ENCODE assay signal across 20 mouse cellular contexts in the genomic region with DNA sequence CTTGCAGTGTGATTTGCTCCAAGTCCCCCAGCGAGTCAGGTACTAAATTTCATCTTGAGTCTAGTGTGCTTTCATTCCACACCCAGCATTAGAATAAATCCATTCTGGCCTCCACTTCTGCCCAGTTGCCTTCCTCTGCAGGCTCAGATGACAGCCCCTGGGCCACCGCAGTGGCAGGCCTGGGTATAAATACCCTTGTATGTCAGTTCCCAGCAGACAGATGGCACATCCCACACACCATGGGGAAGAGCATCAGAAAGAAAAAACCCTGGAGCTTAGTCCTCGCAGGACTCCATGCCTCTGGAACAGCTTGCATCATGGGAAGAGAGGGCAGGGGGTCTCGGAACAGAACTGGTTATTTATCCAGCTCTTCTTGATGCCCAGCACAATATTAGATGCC.
DNase-seq lines count a peak whose midpoint lies in the region; ATAC-seq and TF ChIP-seq lines count a peak whose summit lies in the region.
"Had no signal": no experiment of that assay in that cellular context is flagged by ENCODE, and none has a peak within 500 bp of the region (broad histone marks: within the 10 kb centered on the region; RNA-seq: fewer than 3 reads in every experiment).

No protein-coding gene starts in this region.

- DNase-seq in heart, adult 11 months, result peak; percentile 68
- DNase-seq in heart, postnatal 36 days, result no peak
- peak; percentile 31 to 51 for DNase-seq in frontal cortex, postnatal 10 days (ENCODE audit: low spot score in 2 of 2)
- peak; percentile 56 to 74 for DNase-seq in layer of hippocampus, postnatal 14 days (ENCODE audit: low spot score in 2 of 2)
- peak; percentile 72 to 74 for DNase-seq in right cerebral cortex, adult 2 months (ENCODE audit: low spot score in 2 of 2)
- DNase-seq in liver, embryonic 11.5 days (ENCODE audit: low spot score), result no peak
- no peak for DNase-seq in spleen, postnatal 36 days (ENCODE audit: low spot score in 2 of 2)
- no peak for DNase-seq in midbrain, postnatal 0 days (ENCODE audit: low spot score)
- DNase-seq: adrenal gland, postnatal 25 days; cerebellum, postnatal 10 days; forebrain, postnatal 0 days; kidney, postnatal 10 days; thymus, postnatal 25 days had no signal

- H3K9ac ChIP-seq in liver, embryonic 11.5 days (ENCODE audit: low read depth, low read length), result no peak overlapping the region
- H3K9ac ChIP-seq in midbrain, postnatal 0 days (replicated peaks; ENCODE audit: low read length, poor library complexity, severe bottlenecking), result no peak overlapping the region
- H3K9ac ChIP-seq: forebrain, postnatal 0 days; heart, embryonic 15.5 days; intestine, embryonic 15.5 days; liver, embryonic 14.5 days; stomach, embryonic 15.5 days had no signal

- intact Hi-C loops in heart, postnatal 36 days (cut with DNase I), result no loop called here

- no peaks in the 10 kb centered on the region for H3K36me3 ChIP-seq in liver, embryonic 11.5 days (ENCODE audit: control insufficient read depth, insufficient read depth, low read length)
- no peaks in the 10 kb centered on the region for H3K36me3 ChIP-seq in midbrain, postnatal 0 days (ENCODE audit: insufficient read depth, low read length)
- H3K36me3 ChIP-seq: embryonic facial prominence, embryonic 10.5 days; heart, embryonic 15.5 days; intestine, embryonic 15.5 days; stomach, embryonic 15.5 days had no signal

- no peaks in the 10 kb centered on the region for H3K9me3 ChIP-seq in liver, embryonic 11.5 days (ENCODE audit: control insufficient read depth, low read length)
- no peaks in the 10 kb centered on the region for H3K9me3 ChIP-seq in midbrain, postnatal 0 days (ENCODE audit: low read length)
- H3K9me3 ChIP-seq: embryonic facial prominence, embryonic 10.5 days; heart, embryonic 15.5 days; intestine, embryonic 15.5 days; stomach, embryonic 15.5 days had no signal

- H3K27me3 ChIP-seq in liver, embryonic 11.5 days (replicated peaks; ENCODE audit: control insufficient read depth, insufficient read depth, low read length), result no peaks in the 10 kb centered on the region
- no peaks in the 10 kb centered on the region for H3K27me3 ChIP-seq in midbrain, postnatal 0 days (ENCODE audit: insufficient read depth, low read length)
- H3K27me3 ChIP-seq: heart, embryonic 15.5 days; intestine, embryonic 15.5 days; stomach, embryonic 15.5 days had no signal

- ATAC-seq in liver, embryonic 11.5 days (replicated peaks; ENCODE audit: low FRiP score), result no peak
- ATAC-seq in midbrain, postnatal 0 days (ENCODE audit: low FRiP score), result no peak
- ATAC-seq: forebrain, postnatal 0 days; intestine, embryonic 15.5 days; lung, postnatal 0 days had no signal

- H3K4me2 ChIP-seq in liver, embryonic 11.5 days, result no peak overlapping the region
- H3K4me2 ChIP-seq in midbrain, postnatal 0 days (ENCODE audit: low read depth, low read length, poor library complexity, severe bottlenecking), result no peak overlapping the region
- H3K4me2 ChIP-seq: heart, embryonic 15.5 days; intestine, embryonic 15.5 days; stomach, embryonic 15.5 days had no signal

- no peak for TF ChIP-seq CTCF in midbrain, postnatal 0 days (IDR thresholded peaks at IDR 0.05)

- no peak overlapping the region for H3K4me3 ChIP-seq in liver, embryonic 11.5 days (ENCODE audit: low read depth, low read length)
- no peak overlapping the region for H3K4me3 ChIP-seq in midbrain, postnatal 0 days (ENCODE audit: low read depth, low read length)
- H3K4me3 ChIP-seq: embryonic facial prominence, embryonic 10.5 days; heart, embryonic 15.5 days; intestine, embryonic 15.5 days; megakaryocyte, embryonic 14.5 days; stomach, embryonic 15.5 days had no signal

- no peak overlapping the region for H3K27ac ChIP-seq in liver, embryonic 11.5 days (ENCODE audit: low read depth, low read length)
- no peak overlapping the region for H3K27ac ChIP-seq in midbrain, postnatal 0 days (ENCODE audit: low read depth, low read length)
- H3K27ac ChIP-seq: embryonic facial prominence, embryonic 10.5 days; heart, embryonic 15.5 days; intestine, embryonic 15.5 days; liver, embryonic 14.5 days; stomach, embryonic 15.5 days had no signal

- WGBS in liver, embryonic 11.5 days, result 86% methylated on average over 4 of the region's 4 CpGs
- 69% methylated on average over 4 of the region's 4 CpGs for WGBS in midbrain, postnatal 0 days

- H3K4me1 ChIP-seq in liver, embryonic 11.5 days (replicated peaks; ENCODE audit: control insufficient read depth, insufficient read depth, low read length), result no peaks in the 10 kb centered on the region
- H3K4me1 ChIP-seq in midbrain, postnatal 0 days (ENCODE audit: insufficient read depth, low read length), result no peaks in the 10 kb centered on the region
- H3K4me1 ChIP-seq: embryonic facial prominence, embryonic 10.5 days; heart, embryonic 15.5 days; intestine, embryonic 15.5 days; stomach, embryonic 15.5 days had no signal

Comparison
In these comparisons a context has a peak if more than half of its experiments do, and no peak if none do; other contexts are left out.
1. DNase-seq: peak in heart, adult 11 months (single experiment), frontal cortex, postnatal 10 days (2 of 2), layer of hippocampus, postnatal 14 days (2 of 2) and right cerebral cortex, adult 2 months (2 of 2); none in heart, postnatal 36 days (0 of 2), liver, embryonic 11.5 days (single experiment), spleen, postnatal 36 days (0 of 2) and midbrain, postnatal 0 days (single experiment).